Mouse (Mus musculus): ENCODE measurements at regions not wholly inside any gene's neighbourhood (a gene's known extent, or its start where the extent isn't known, plus 50 kb on each side); places are given as distances from the start of the nearest gene placed in this dataset.

GRCm38 (mm10) chr5:102395608-102396146 lies 85.5 kb upstream of the Arhgap24 start:
- TF ChIP-seq CTCF (IDR thresholded peaks at IDR 0.05; ENCODE audit: control insufficient read depth, insufficient read depth, insufficient replicate concordance, low read depth, low read length) (no peak), POLR2A (IDR thresholded peaks at IDR 0.05; ENCODE audit: control insufficient read depth, low read depth, low read length) (no peak)

Measured in testis, adult 2 months (tissue).